Mouse (Mus musculus) liver, embryonic 14.5 days (tissue): ENCODE data around the gene Ankrd12.

Source experiments
- CTCF ChIP-seq: IDR thresholded peaks from 2 replicates; pipeline ENCODE4 v1.5.1; 2016; ENCODE audit warnings: antibody characterized with exemption, low read depth, control low read depth
- EP300 ChIP-seq: IDR thresholded peaks from 2 replicates; pipeline ENCODE4 v1.6.1; 2016; ENCODE audit warnings: antibody characterized with exemption, low read depth

DNA sequence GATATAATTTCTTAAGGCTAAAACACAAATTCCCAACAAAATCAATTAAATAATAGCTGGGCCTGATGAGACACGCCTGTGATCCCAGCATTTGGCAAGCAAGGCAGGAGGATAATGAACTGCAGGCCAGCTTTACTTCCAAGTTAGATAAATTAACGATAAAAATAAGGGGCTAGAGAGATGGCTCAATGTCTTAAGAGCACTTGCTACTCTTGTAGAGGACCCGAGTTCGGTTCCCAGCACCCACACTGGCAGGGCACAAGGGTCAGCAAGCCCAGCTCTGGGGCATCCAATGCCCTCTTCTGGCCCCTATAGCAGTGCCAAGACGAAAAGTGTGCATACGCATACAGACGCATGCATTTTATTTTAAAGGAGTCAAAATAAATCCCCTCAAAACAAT, 126.7 kb downstream of the Ankrd12 start:
- no peak for TF ChIP-seq CTCF
- TF ChIP-seq EP300, result no peak
